Mouse (Mus musculus): Measurements from ENCODE around the gene Elovl4. TPM values are rescaled to one million over a fixed set of nuclear protein-coding genes. Genes with fewer than 3 reads are reported as not detected.

The Elovl4 gene
- polyA plus RNA-seq, 1 experiment from 2014 or later = 1.6 TPM

GRCm38 (mm10) chr9:83761318-83761717 is 44.8 kb downstream of the Elovl4 start:
- Histone ChIP-seq H3K9ac (ENCODE audit: low read length) (no peak overlapping the region), H3K4me1 (ENCODE audit: control insufficient read depth, insufficient read depth, low read length) (no peaks in the 10 kb centered on the region), H3K36me3 (ENCODE audit: control insufficient read depth, insufficient read depth) (no peaks in the 10 kb centered on the region), H3K4me2 (ENCODE audit: low read depth, low read length) (no peak overlapping the region), H3K9me3 (replicated peaks; ENCODE audit: control insufficient read depth, low read length) (no peaks in the 10 kb centered on the region), H3K27me3 (ENCODE audit: control insufficient read depth, insufficient read depth, low read length) (no peaks in the 10 kb centered on the region), H3K27ac (ENCODE audit: low read length) (no peak overlapping the region), H3K4me3 (ENCODE audit: low read length) (no peak overlapping the region)
- 87% methylated on average over 4 of the region's 4 CpGs for WGBS
- no peak for ATAC-seq (replicated peaks; ENCODE audit: extremely low read depth, insufficient read depth, low FRiP score)

- Histone ChIP-seq H3K9ac (ENCODE audit: low read length) (no peak overlapping the region), H3K27ac (ENCODE audit: low read length) (no peak overlapping the region), H3K4me3 (ENCODE audit: low read length) (no peak overlapping the region), H3K4me2 (ENCODE audit: low read depth, low read length) (no peak overlapping the region), H3K4me1 (ENCODE audit: control insufficient read depth, insufficient read depth, low read length) (0 out of 2 replicates have a peak, but pooled peaks cover 3% of the 10 kb centered on the region), H3K9me3 (replicated peaks; ENCODE audit: control insufficient read depth, low read length) (no peaks in the 10 kb centered on the region), H3K36me3 (ENCODE audit: control insufficient read depth, insufficient read depth) (no peaks in the 10 kb centered on the region), H3K27me3 (ENCODE audit: control insufficient read depth, insufficient read depth, low read length) (no peaks in the 10 kb centered on the region)
- 64% methylated on average over 2 of the region's 2 CpGs for WGBS
- no peak for ATAC-seq (replicated peaks; ENCODE audit: extremely low read depth, insufficient read depth, low FRiP score)
Observed at GRCm38 (mm10) chr9:83731877-83732276, 74.2 kb downstream of the Elovl4 start.

GRCm38 (mm10) chr9:83730836-83731235 is 75.2 kb downstream of the Elovl4 start:
- H3K27ac ChIP-seq (ENCODE audit: low read length) = no peak overlapping the region
- H3K27me3 ChIP-seq (ENCODE audit: control insufficient read depth, insufficient read depth, low read length) = no peaks in the 10 kb centered on the region
- no peak overlapping the region for H3K9ac ChIP-seq (ENCODE audit: low read length)
- H3K4me1 ChIP-seq (ENCODE audit: control insufficient read depth, insufficient read depth, low read length) = 0 out of 2 replicates have a peak, but pooled peaks cover 3% of the 10 kb centered on the region
- H3K4me2 ChIP-seq (ENCODE audit: low read depth, low read length) = no peak overlapping the region
- no peak overlapping the region for H3K4me3 ChIP-seq (ENCODE audit: low read length)
- H3K36me3 ChIP-seq (ENCODE audit: control insufficient read depth, insufficient read depth) = no peaks in the 10 kb centered on the region
- H3K9me3 ChIP-seq (replicated peaks; ENCODE audit: control insufficient read depth, low read length) = no peaks in the 10 kb centered on the region
- ATAC-seq (replicated peaks; ENCODE audit: extremely low read depth, insufficient read depth, low FRiP score) = no peak
- WGBS = 56% methylated on average over 7 of the region's 7 CpGs

Other genes starting within 250 kb of the Elovl4 start
- gene Ttk, start 28.4 kb upstream of the Elovl4 start, polyA plus RNA-seq (2015; fragmentation: Nextera tagmentation; extraction: Ambion mirVana) = 15.8 and 19.9 TPM in 2 replicates
- gene Bckdhb, start 118.9 kb upstream of the Elovl4 start, polyA plus RNA-seq (2015; fragmentation: Nextera tagmentation; extraction: Ambion mirVana) = 77.3 and 80.1 TPM in 2 replicates